Mouse (Mus musculus) G1E (cell line): ENCODE data around the gene Cyb5d2. TPM values are rescaled to one million over a fixed set of nuclear protein-coding genes. Genes with fewer than 3 reads are reported as not detected.

Source experiments
- ATAC-seq: 2 replicates; pipeline ENCODE4 v1.8.0; 2016; ENCODE audit warnings: mild to moderate bottlenecking; ENCODE audit not compliant: insufficient number of reproducible peaks, poor library complexity, low FRiP score, severe bottlenecking; ENCODE audit errors: extremely low read depth
- DNase-seq: peaks from one replicate; pipeline ENCODE4 v3.0.0; 2012; ENCODE audit warnings: low spot score
- H3K27me3 ChIP-seq: 2 replicates; pipeline ENCODE4 v1.6.1; 2012; ENCODE audit warnings: mild to moderate bottlenecking, low read length, inconsistent platforms; ENCODE audit not compliant: insufficient read depth
- H3K36me3 ChIP-seq: replicated peaks from 2 replicates; pipeline ENCODE3; 2012; ENCODE audit warnings: mild to moderate bottlenecking, inconsistent platforms
- H3K4me1 ChIP-seq: 2 replicates; pipeline ENCODE4 v1.6.1; 2012; ENCODE audit warnings: low read depth, low read length, inconsistent platforms, mixed read lengths; ENCODE audit not compliant: insufficient read depth
- H3K4me3 ChIP-seq: 2 replicates; pipeline ENCODE4 v1.5.1; 2012; ENCODE audit warnings: low read depth, mild to moderate bottlenecking, inconsistent platforms, low read length, moderate library complexity, mixed read lengths
- H3K9me3 ChIP-seq: replicated peaks from 2 replicates; pipeline ENCODE4 v1.6.1; 2012; ENCODE audit warnings: inconsistent platforms
- CTCF ChIP-seq: IDR thresholded peaks from 2 replicates; pipeline ENCODE4 v1.5.1; 2012; ENCODE audit warnings: low read depth, low read length, inconsistent platforms, mixed read lengths
- GATA1 ChIP-seq: IDR thresholded peaks from 2 replicates; pipeline ENCODE4 v1.6.1; 2012; ENCODE audit warnings: borderline replicate concordance, low read length, inconsistent platforms, mixed read lengths
- GATA2 ChIP-seq: IDR thresholded peaks from 2 replicates; pipeline ENCODE4 v1.6.1; 2012; ENCODE audit warnings: low read depth, low read length, inconsistent platforms, borderline replicate concordance
- POLR2AphosphoS5 ChIP-seq: IDR thresholded peaks from 2 replicates; pipeline ENCODE4 v1.6.1; 2012; ENCODE audit warnings: low read depth, low read length, inconsistent platforms; ENCODE audit not compliant: insufficient replicate concordance
- TAL1 ChIP-seq: conservative IDR thresholded peaks from 2 replicates; pipeline ENCODE4 v1.6.1; 2012; ENCODE audit warnings: low read depth, low read length, inconsistent platforms, mixed read lengths
- polyA plus RNA-seq: library from polyadenylated mRNA; stranded (reverse); fragments of >175 nt; gene quantifications from 2 replicates; pipeline ENCODE4 v1.2.3, GENCODE M21; 2012
- total RNA-seq, 2 experiments: library from RNA; stranded (forward) in 1 of 2; stranded (reverse) in 1 of 2; fragments of 200-1000 nt in 1 of 2; fragments of >200 nt in 1 of 2; fragmentation: Nextera tagmentation in 1 of 2; gene quantifications; 2 replicates each; pipeline ENCODE4 v1.2.3; 2014 to 2017

The Cyb5d2 gene
- total and polyA plus RNA-seq, 3 experiments, result 0.43 to 11.7 (median 8.5) TPM

DNA sequence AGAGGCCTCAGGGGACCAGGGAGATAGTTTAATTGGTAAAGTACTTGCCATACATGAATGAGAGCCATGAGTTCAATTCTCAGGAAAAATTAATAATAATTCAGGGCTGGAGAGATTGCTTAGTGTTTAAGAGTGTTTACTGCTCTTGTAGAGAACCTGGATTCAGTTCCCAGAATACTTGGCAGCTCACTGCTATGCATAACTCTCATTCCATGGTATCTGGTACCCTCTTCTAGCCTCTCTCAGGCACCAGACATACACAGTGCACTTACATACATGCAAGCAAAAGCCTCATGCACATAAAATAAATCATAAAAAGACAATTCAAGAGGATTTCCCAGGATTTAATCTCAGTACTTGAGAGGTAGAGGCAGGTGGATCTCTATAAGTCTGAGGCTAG is 8.6 kb upstream of the Cyb5d2 start:
- peaks cover 44% of the 10 kb centered on the region for H3K36me3 ChIP-seq
- peaks cover 11% of the 10 kb centered on the region for H3K4me1 ChIP-seq
- DNase-seq, result no peak
- ATAC-seq, result no peak
- no peak overlapping the region for H3K4me3 ChIP-seq
- no peaks in the 10 kb centered on the region for H3K27me3 ChIP-seq
- H3K9me3 ChIP-seq, result no peaks in the 10 kb centered on the region
- TF ChIP-seq TAL1 (no peak), POLR2AphosphoS5 (no peak), CTCF (no peak), GATA1 (no peak), GATA2 (no peak)

- Histone ChIP-seq H3K27me3 (no peaks in the 10 kb centered on the region), H3K36me3 (peaks cover 53% of the 10 kb centered on the region), H3K4me1 (peaks cover 11% of the 10 kb centered on the region), H3K4me3 (no peak overlapping the region), H3K9me3 (no peaks in the 10 kb centered on the region)
- no peak for DNase-seq
- TF ChIP-seq POLR2AphosphoS5, result no peak
- no peak for TF ChIP-seq CTCF
- TF ChIP-seq GATA1, result no peak
- no peak for TF ChIP-seq GATA2
- TF ChIP-seq TAL1, result no peak
- no peak for ATAC-seq
These were observed 7.1 kb upstream of the Cyb5d2 start for GRCm38 (mm10) chr11:72803038-72803437.

- no peak for TF ChIP-seq POLR2AphosphoS5
- no peak for TF ChIP-seq GATA1
- no peak for TF ChIP-seq CTCF
- Histone ChIP-seq H3K36me3 (peaks cover 48% of the 10 kb centered on the region), H3K4me1 (peaks cover 15% of the 10 kb centered on the region), H3K9me3 (no peaks in the 10 kb centered on the region), H3K4me3 (no peak overlapping the region), H3K27me3 (no peaks in the 10 kb centered on the region)
- DNase-seq, result no peak
- no peak for ATAC-seq
These were observed 5.2 kb upstream of the Cyb5d2 start for GRCm38 (mm10) chr11:72801182-72801581.

GRCm38 (mm10) chr11:72798112-72798511 is 2.2 kb upstream of the Cyb5d2 start:
- Histone ChIP-seq H3K4me3 (no peak overlapping the region), H3K9me3 (no peaks in the 10 kb centered on the region), H3K4me1 (peaks cover 18% of the 10 kb centered on the region), H3K36me3 (peaks cover 30% of the 10 kb centered on the region), H3K27me3 (no peaks in the 10 kb centered on the region)
- TF ChIP-seq GATA2, result no peak
- TF ChIP-seq POLR2AphosphoS5, result no peak
- TF ChIP-seq GATA1, result no peak
- no peak for TF ChIP-seq CTCF
- TF ChIP-seq TAL1, result no peak
- no peak for DNase-seq
- no peak for ATAC-seq

DNA sequence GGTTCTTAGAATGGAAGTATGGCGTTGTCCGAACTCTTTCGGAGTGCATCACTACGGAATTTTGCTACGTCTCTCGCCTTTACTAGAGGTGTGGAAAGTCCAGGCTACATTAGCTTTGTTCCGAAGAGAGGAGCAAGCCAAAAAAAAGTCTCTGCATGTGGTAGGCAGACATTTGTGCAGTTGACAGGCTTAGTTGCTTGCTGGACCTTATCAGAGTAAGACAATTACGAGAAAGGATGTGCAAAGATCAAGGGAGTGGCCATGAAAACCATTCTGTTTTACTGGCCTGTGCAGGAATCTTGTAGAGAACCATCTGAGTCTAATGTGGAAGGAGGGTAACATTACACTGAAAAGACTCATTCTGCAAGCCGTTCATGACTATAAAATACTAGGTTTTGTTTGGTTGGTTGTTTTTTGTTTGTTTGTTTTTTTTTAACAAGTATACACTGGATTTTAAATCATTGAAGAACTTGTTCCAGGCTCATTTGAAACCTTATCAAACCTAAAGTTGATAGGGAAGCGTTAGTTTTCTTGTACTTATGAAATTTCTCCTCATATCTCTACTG is 914 bp upstream of the Cyb5d2 start:
- Histone ChIP-seq H3K4me3 (peak overlapping the region; percentile 100), H3K9me3 (no peaks in the 10 kb centered on the region), H3K36me3 (peaks cover 19% of the 10 kb centered on the region), H3K4me1 (peaks cover 18% of the 10 kb centered on the region), H3K27me3 (no peaks in the 10 kb centered on the region)
- TF ChIP-seq CTCF (no peak), GATA1 (no peak), POLR2AphosphoS5 (no peak), GATA2 (no peak), TAL1 (no peak)
- DNase-seq (no peak), ATAC-seq (no peak)

- TF ChIP-seq TAL1, result no peak
- no peak for TF ChIP-seq GATA2
- TF ChIP-seq POLR2AphosphoS5, result no peak
- no peak for TF ChIP-seq GATA1
- no peak for TF ChIP-seq CTCF
- DNase-seq, result peak; percentile 44
- Histone ChIP-seq H3K36me3 (peaks cover 19% of the 10 kb centered on the region), H3K4me1 (peaks cover 18% of the 10 kb centered on the region), H3K4me3 (peak overlapping the region; percentile 100), H3K9me3 (no peaks in the 10 kb centered on the region), H3K27me3 (no peaks in the 10 kb centered on the region)
- no peak for ATAC-seq
These were observed 350 bp upstream of the Cyb5d2 start for GRCm38 (mm10) chr11:72796296-72796687.

- no peak for ATAC-seq
- peak; percentile 13 for DNase-seq
- H3K4me1 ChIP-seq, result peaks cover 16% of the 10 kb centered on the region
- H3K4me3 ChIP-seq, result peak overlapping the region; percentile 100
- peaks cover 14% of the 10 kb centered on the region for H3K36me3 ChIP-seq
- no peaks in the 10 kb centered on the region for H3K9me3 ChIP-seq
- H3K27me3 ChIP-seq, result no peaks in the 10 kb centered on the region
- TF ChIP-seq GATA2 (no peak), GATA1 (no peak), POLR2AphosphoS5 (no peak), TAL1 (no peak), CTCF (no peak)
These were observed 840 bp downstream of the Cyb5d2 start for GRCm38 (mm10) chr11:72795149-72795454.
